Mouse (Mus musculus): ENCODE measurements around the gene Palm2. TPM values are rescaled to one million over a fixed set of nuclear protein-coding genes. Genes with fewer than 3 reads are reported as not detected.
A peak's percentile ranks its signal among the peaks of the same experiment; 100 is the strongest.

Palm2 gene
- polyA plus RNA-seq, 1 experiment from 2014 or later, result 5.8 TPM

GRCm38 (mm10) chr4:57633052-57633451, 199.0 kb downstream of the Palm2 start:
- Histone ChIP-seq H3K9me3 (no peaks in the 10 kb centered on the region), H3K4me3 (no peak overlapping the region), H3K36me3 (no peaks in the 10 kb centered on the region), H3K27me3 (no peaks in the 10 kb centered on the region), H3K4me2 (replicated peaks) (no peak overlapping the region), H3K9ac (replicated peaks) (no peak overlapping the region), H3K27ac (replicated peaks) (no peak overlapping the region), H3K4me1 (0 out of 2 replicates have a peak, but pooled peaks cover 9% of the 10 kb centered on the region)
- no peak for ATAC-seq (replicated peaks)
- WGBS, result 95% methylated on average over 7 of the region's 7 CpGs

DNA sequence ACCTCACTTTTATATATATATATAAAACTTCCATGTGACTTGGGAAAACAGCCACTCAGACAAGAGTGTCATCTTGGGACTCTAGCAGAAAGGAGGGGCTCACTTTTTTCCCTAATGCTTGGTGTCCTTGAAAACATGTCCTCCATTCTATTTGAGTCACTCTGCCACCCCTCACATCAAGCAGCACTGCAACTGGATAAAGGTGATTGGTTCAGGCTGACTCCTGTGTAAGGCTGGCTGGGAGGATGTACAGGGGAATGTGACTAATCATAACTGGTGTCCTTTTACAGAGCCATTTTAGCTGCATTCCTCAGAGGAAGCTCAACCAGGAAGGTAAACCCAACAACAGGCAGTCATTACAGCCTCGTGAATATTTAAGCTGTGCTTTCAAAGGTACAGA, 200.9 kb downstream of the Palm2 start:
- H3K36me3 ChIP-seq, result no peaks in the 10 kb centered on the region
- no peak overlapping the region for H3K27ac ChIP-seq (replicated peaks)
- no peaks in the 10 kb centered on the region for H3K27me3 ChIP-seq
- 26% methylated on average over 1 of the region's 1 CpGs for WGBS
- H3K4me3 ChIP-seq, result no peak overlapping the region
- ATAC-seq (replicated peaks), result no peak
- H3K9me3 ChIP-seq, result no peaks in the 10 kb centered on the region
- H3K4me2 ChIP-seq (replicated peaks), result no peak overlapping the region
- peaks cover 14% of the 10 kb centered on the region for H3K4me1 ChIP-seq
- no peak overlapping the region for H3K9ac ChIP-seq (replicated peaks)

GRCm38 (mm10) chr4:57636782-57637482, 202.9 kb downstream of the Palm2 start:
- Histone ChIP-seq H3K4me2 (replicated peaks) (peak overlapping the region; percentile 61; the same call in 1 of the 2 replicates), H3K27me3 (no peaks in the 10 kb centered on the region), H3K9ac (replicated peaks) (0 out of 2 replicates have a peak overlapping the region, but pooled peaks have one; percentile 49), H3K4me1 (peaks cover 14% of the 10 kb centered on the region), H3K9me3 (no peaks in the 10 kb centered on the region), H3K4me3 (no peak overlapping the region), H3K36me3 (no peaks in the 10 kb centered on the region), H3K27ac (replicated peaks) (peak overlapping the region; percentile 73)
- no peak for ATAC-seq (replicated peaks)
- 62% methylated on average over 9 of the region's 9 CpGs for WGBS

DNA sequence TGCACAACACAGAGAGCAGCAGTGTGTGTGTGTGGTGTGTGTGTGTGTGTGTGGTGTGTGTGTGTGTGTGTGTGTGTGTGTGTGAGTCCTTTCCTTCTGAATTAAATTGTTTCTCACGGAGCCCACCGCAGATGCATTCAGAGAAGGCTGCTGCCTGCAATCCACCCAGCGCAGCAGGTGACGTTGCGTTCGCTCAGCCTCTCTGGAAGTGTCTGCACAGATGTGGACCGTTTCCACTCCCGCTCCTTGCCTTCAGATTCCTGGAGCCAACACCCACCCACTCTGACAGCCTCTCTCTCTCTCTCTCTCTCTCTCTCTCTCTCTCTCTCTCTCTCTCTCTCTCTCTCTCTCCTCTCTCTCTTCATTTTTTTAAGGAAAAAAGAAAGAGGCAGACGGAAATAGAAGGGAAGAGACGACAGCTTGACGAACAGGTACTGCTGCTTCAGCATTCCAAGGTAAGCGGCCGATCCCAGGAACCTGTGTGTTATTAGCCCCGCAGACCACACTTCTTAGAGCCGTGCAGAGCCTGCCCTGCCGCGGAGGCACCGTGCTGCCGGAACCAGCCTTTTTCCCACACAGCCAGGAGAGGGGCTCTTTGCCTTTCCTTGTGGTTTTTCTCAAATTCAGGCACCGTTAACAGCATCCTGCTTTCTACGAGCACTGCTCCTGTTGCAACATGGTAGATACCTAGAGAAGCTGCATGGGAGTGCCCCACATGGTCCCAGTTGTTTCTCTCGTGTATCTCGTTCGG, 203.8 kb downstream of the Palm2 start:
- H3K4me1 ChIP-seq, result peaks cover 14% of the 10 kb centered on the region
- peak; percentile 91 for ATAC-seq (replicated peaks)
- H3K4me3 ChIP-seq, result peak overlapping the region; percentile 41
- no peaks in the 10 kb centered on the region for H3K27me3 ChIP-seq
- H3K9me3 ChIP-seq, result no peaks in the 10 kb centered on the region
- H3K36me3 ChIP-seq, result no peaks in the 10 kb centered on the region
- H3K4me2 ChIP-seq (replicated peaks), result peak overlapping the region; percentile 61
- WGBS, result 10% methylated on average over 24 of the region's 24 CpGs
- H3K27ac ChIP-seq (replicated peaks), result peak overlapping the region; percentile 73
- H3K9ac ChIP-seq (replicated peaks), result peak overlapping the region; percentile 49

DNA sequence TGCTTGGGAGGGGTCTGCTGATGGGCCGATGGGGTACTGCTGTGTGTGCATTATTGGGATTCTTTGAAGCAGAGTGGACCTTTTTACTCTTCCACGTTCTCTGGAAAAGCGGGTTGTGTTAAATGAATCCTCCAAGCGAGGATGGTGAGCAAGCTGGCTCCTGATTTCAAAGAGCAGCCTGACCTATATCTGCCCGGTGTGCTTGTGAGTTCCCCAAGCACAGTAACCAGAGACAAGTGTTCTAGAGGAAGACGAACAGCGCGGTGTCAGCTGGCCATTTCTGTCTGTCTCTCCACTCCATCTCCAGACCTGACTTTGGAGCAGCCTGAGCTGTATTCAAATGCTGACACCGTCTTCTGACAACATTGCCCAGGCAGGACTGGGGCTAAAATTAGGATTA, 204.9 kb downstream of the Palm2 start:
- 76% methylated on average over 9 of the region's 9 CpGs for WGBS
- ATAC-seq (replicated peaks), result no peak

DNA sequence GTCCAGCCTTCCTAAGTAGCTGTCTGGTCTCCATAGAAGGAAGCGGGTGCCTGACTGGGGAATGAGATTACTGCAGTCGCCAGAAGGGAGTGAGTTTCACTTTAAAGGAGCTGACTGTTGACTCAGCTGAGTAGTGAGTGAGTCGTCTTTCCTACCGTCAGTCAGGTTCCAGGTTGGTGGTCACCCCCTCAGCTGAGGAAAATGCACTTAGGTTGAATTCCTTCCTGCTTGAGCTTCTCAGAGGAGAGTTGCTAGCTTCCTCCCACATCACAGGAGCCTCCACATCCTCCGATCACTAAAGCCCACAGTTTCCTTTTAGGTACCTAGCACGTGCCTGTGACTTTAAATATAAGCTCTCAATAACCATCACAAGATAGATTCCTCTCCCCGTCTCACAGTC, 206.2 kb downstream of the Palm2 start:
- Histone ChIP-seq H3K4me2 (replicated peaks) (no peak overlapping the region), H3K27me3 (no peaks in the 10 kb centered on the region), H3K27ac (replicated peaks) (no peak overlapping the region), H3K36me3 (no peaks in the 10 kb centered on the region), H3K9ac (replicated peaks) (no peak overlapping the region), H3K4me1 (peaks cover 14% of the 10 kb centered on the region), H3K9me3 (no peaks in the 10 kb centered on the region), H3K4me3 (no peak overlapping the region)
- WGBS, result 44% methylated on average over 7 of the region's 7 CpGs
- ATAC-seq (replicated peaks), result no peak

More for the DNA sequence above, 204.9 kb downstream of the Palm2 start:
- Histone ChIP-seq H3K36me3 (no peaks in the 10 kb centered on the region), H3K27ac (replicated peaks) (no peak overlapping the region), H3K4me2 (replicated peaks) (peak overlapping the region; percentile 61), H3K9me3 (no peaks in the 10 kb centered on the region), H3K27me3 (no peaks in the 10 kb centered on the region), H3K4me1 (peaks cover 14% of the 10 kb centered on the region), H3K9ac (replicated peaks) (no peak overlapping the region), H3K4me3 (peak overlapping the region; percentile 41; the same call in 1 of the 2 replicates)

DNA sequence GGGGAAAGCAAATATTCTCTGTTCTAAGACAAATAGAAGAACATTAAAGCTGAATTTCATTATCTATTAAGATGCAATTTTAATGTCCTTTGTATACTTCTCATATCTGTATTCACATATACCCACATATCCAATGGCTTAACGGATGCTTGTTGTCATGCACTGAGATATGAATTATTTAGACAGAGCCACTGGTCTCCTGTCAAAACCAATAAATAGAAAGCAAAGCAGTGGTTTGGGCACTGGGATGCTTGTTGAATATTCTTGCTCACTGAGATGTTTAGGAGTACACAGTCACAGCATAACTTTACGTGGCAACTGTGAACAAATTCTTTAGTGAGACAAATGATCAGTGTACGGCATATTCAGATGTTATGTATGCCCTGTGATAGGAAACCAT, 206.9 kb downstream of the Palm2 start:
- ATAC-seq (replicated peaks), result no peak
- peaks cover 14% of the 10 kb centered on the region for H3K4me1 ChIP-seq
- no peaks in the 10 kb centered on the region for H3K27me3 ChIP-seq
- no peaks in the 10 kb centered on the region for H3K36me3 ChIP-seq
- H3K4me2 ChIP-seq (replicated peaks), result no peak overlapping the region
- no peaks in the 10 kb centered on the region for H3K9me3 ChIP-seq
- 95% methylated on average over 3 of the region's 3 CpGs for WGBS
- no peak overlapping the region for H3K27ac ChIP-seq (replicated peaks)
- H3K4me3 ChIP-seq, result no peak overlapping the region
- no peak overlapping the region for H3K9ac ChIP-seq (replicated peaks)

DNA sequence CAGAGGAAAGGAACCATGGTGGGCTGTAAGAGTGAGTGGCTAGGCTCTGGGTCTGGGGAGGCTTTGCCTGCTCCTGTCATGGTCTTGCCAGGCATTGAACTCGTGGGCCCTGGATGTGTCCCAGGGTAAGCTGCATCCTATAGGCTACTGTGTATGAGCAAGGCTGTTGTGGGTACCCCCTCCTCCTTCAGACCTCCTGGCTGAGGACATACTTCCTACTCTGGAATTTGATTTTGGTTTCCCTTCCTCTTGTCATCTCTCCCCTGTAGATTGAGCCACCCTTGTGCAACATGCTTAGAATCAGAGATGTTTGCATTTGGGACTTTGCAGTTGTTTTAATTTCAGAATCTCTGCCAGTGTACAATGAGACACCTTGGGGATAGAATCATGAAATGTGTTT, 216.9 kb downstream of the Palm2 start:
- Histone ChIP-seq H3K9me3 (no peaks in the 10 kb centered on the region), H3K4me3 (no peak overlapping the region), H3K27me3 (no peaks in the 10 kb centered on the region), H3K27ac (replicated peaks) (no peak overlapping the region), H3K4me2 (replicated peaks) (no peak overlapping the region), H3K36me3 (no peaks in the 10 kb centered on the region), H3K9ac (replicated peaks) (no peak overlapping the region), H3K4me1 (no peaks in the 10 kb centered on the region)
- 82% methylated on average over 1 of the region's 1 CpGs for WGBS
- no peak for ATAC-seq (replicated peaks)

- Histone ChIP-seq H3K36me3 (no peaks in the 10 kb centered on the region), H3K27me3 (no peaks in the 10 kb centered on the region), H3K4me1 (no peaks in the 10 kb centered on the region), H3K4me3 (no peak overlapping the region), H3K4me2 (replicated peaks) (no peak overlapping the region), H3K9me3 (no peaks in the 10 kb centered on the region), H3K9ac (replicated peaks) (no peak overlapping the region), H3K27ac (replicated peaks) (no peak overlapping the region)
- 85% methylated on average over 8 of the region's 8 CpGs for WGBS
- ATAC-seq (replicated peaks), result no peak
Observed at GRCm38 (mm10) chr4:57651547-57651946, 217.5 kb downstream of the Palm2 start.

DNA sequence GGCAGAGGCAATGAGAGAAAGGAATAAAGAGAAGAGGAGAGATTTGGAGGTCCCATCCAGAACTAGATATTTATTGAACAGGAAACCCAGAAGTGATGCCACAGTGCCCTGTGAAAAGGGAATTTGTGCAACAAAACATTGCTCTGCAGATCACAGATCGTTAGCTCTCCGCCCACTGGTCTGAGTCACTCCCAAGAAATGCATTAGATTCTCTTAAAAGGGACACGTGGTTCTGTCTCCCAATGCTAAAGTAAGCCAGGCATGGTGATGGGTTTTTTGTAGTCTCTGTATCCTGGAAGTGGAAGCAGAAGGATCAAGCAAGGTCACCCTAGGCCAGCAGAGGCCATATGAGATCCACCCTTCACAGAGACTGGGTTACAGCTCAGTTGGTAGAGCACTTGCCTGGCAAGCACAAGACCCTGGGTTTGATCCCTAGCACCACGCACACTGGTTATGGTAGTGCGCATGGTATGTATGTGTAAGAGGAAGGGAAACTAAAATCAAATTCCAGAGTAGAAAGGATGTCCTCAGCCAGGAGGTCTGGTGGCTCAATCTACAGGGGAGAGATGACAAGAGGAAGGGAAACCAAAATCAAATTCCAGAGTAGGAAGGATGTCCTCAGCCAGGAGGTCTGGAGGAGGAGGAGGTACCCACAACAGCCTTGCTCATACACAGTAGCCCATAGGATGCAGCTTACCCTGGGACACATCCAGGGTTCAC, 218.3 kb downstream of the Palm2 start:
- H3K27ac ChIP-seq (replicated peaks), result no peak overlapping the region
- H3K9ac ChIP-seq (replicated peaks), result no peak overlapping the region
- no peaks in the 10 kb centered on the region for H3K4me1 ChIP-seq
- no peaks in the 10 kb centered on the region for H3K9me3 ChIP-seq
- H3K27me3 ChIP-seq, result no peaks in the 10 kb centered on the region
- ATAC-seq (replicated peaks), result no peak
- no peaks in the 10 kb centered on the region for H3K36me3 ChIP-seq
- no peak overlapping the region for H3K4me2 ChIP-seq (replicated peaks)
- 80% methylated on average over 5 of the region's 5 CpGs for WGBS
- H3K4me3 ChIP-seq, result no peak overlapping the region

DNA sequence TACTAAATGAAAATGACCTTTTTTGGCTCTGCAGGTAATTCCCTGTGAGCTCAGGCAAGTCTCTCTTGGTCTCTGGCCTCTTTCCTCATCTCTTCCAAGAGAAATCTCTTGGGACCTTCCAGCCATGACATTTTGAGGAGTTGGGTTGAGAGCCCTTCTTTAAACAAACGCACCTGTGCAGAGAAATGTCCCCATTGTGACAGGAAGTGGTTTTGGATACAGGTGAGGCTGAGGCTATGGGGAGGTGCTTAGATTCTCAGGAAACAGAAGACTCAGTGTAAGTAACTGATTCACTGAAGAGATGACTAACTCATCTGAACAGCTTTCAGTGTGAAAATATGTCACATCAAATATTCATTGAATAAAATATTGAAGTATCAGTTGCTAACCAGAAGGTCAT, 221.9 kb downstream of the Palm2 start:
- Histone ChIP-seq H3K27ac (replicated peaks) (no peak overlapping the region), H3K9ac (replicated peaks) (no peak overlapping the region), H3K36me3 (no peaks in the 10 kb centered on the region), H3K4me3 (no peak overlapping the region), H3K27me3 (no peaks in the 10 kb centered on the region), H3K9me3 (no peaks in the 10 kb centered on the region), H3K4me1 (peaks cover 11% of the 10 kb centered on the region), H3K4me2 (replicated peaks) (no peak overlapping the region)
- no peak for ATAC-seq (replicated peaks)
- WGBS, result 86% methylated on average over 1 of the region's 1 CpGs

DNA sequence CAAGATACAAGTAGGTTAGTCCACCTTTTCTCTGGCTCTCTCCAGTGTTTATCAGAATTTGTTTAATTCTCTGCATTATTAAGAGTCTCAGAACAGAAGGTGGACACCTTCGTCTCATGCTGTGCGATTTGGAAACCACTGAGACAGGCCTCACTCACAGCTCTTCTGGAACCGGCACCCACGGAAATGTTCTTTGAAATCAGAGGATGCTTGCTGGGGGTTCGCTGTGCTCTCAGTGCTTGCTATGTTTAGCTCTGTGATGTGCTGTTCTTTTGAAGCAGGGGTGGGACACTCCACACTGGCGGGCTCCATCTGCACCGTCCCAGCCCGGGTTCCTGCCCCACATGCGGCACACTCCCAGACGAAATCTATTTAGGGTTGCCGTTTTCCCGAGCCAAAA, 222.3 kb downstream of the Palm2 start:
- H3K27ac ChIP-seq (replicated peaks), result no peak overlapping the region
- H3K36me3 ChIP-seq, result no peaks in the 10 kb centered on the region
- no peak overlapping the region for H3K4me3 ChIP-seq
- H3K27me3 ChIP-seq, result no peaks in the 10 kb centered on the region
- no peaks in the 10 kb centered on the region for H3K9me3 ChIP-seq
- no peak overlapping the region for H3K4me2 ChIP-seq (replicated peaks)
- no peak overlapping the region for H3K9ac ChIP-seq (replicated peaks)
- 95% methylated on average over 12 of the region's 12 CpGs for WGBS
- peaks cover 11% of the 10 kb centered on the region for H3K4me1 ChIP-seq
- ATAC-seq (replicated peaks), result no peak
